Mouse (Mus musculus): ENCODE measurements around the gene Tpra1. TPM values are rescaled to one million over a fixed set of nuclear protein-coding genes. Genes with fewer than 3 reads are reported as not detected.

Tpra1 gene
- polyA plus RNA-seq, 1 experiment: 98.9 TPM

DNA sequence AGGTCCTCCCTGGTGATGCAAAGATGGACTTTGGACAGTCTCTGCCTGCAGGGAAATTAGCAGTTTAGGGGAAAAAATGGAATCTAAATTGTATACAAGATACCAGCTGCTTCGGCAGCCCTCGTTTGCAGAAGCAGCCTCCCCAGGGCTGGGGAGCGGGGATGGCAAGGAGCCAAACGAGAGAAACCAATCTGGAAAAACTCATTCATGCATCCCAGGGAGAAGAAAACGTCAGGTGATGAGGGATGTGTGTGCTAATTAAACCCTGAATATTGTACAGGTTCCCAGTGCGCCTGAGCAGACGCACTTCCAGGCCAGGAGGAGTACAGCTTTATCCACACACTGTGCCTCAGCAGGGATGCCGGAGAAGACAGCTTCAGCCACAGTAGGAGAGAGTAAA, 30.5 kb upstream of the Tpra1 start:
- TF ChIP-seq POLR2A (IDR thresholded peaks at IDR 0.05; ENCODE audit: extremely low read depth, insufficient read depth, low read length) (no peak), CTCF (IDR thresholded peaks at IDR 0.05; ENCODE audit: extremely low read depth, insufficient read depth, low read length) (no peak)
- H3K27ac ChIP-seq (ENCODE audit: insufficient read depth, low read length): no peak overlapping the region
- H3K4me1 ChIP-seq (ENCODE audit: control insufficient read depth, insufficient read depth, low read length): peaks cover 3% of the 10 kb centered on the region; the same call in 1 of the 2 replicates
- no peak overlapping the region for H3K4me3 ChIP-seq (ENCODE audit: insufficient read depth, low read length)

DNA sequence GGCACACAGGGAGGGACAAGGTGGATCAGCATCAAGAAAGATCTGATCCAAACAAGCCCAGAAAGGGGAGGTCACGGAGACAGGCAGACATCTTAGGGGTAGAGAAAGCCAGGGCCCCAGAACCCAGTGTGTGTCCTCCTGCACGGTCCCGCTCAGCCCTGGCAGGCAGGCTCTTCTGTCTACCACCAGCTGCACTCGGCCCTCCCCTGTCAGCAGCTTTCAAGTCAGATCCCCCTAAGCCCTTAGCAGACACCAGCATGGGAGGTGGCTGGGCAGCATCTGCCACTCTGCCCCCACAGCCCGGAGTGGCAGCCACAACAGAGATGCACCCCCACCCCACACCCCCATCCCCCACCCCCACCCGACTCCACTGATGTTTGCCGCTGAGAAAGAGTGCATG, 29.2 kb upstream of the Tpra1 start:
- Histone ChIP-seq H3K27ac (ENCODE audit: insufficient read depth, low read length) (no peak overlapping the region), H3K4me3 (ENCODE audit: insufficient read depth, low read length) (peak overlapping the region; percentile 15; the same call in 1 of the 2 replicates), H3K4me1 (ENCODE audit: control insufficient read depth, insufficient read depth, low read length) (peaks cover 3% of the 10 kb centered on the region; the same call in 1 of the 2 replicates)
- TF ChIP-seq CTCF (IDR thresholded peaks at IDR 0.05; ENCODE audit: extremely low read depth, insufficient read depth, low read length) (no peak), POLR2A (IDR thresholded peaks at IDR 0.05; ENCODE audit: extremely low read depth, insufficient read depth, low read length) (no peak)

- Histone ChIP-seq H3K27ac (ENCODE audit: insufficient read depth, low read length) (no peak overlapping the region; the same call in 1 of the 2 replicates), H3K4me3 (ENCODE audit: insufficient read depth, low read length) (peak overlapping the region; percentile 84), H3K4me1 (ENCODE audit: control insufficient read depth, insufficient read depth, low read length) (peaks cover 3% of the 10 kb centered on the region; the same call in 1 of the 2 replicates)
- TF ChIP-seq CTCF (IDR thresholded peaks at IDR 0.05; ENCODE audit: extremely low read depth, insufficient read depth, low read length): no peak
- TF ChIP-seq POLR2A (IDR thresholded peaks at IDR 0.05; ENCODE audit: extremely low read depth, insufficient read depth, low read length): no peak
Observed at GRCm38 (mm10) chr6:88873965-88874867, 27.8 kb upstream of the Tpra1 start.

DNA sequence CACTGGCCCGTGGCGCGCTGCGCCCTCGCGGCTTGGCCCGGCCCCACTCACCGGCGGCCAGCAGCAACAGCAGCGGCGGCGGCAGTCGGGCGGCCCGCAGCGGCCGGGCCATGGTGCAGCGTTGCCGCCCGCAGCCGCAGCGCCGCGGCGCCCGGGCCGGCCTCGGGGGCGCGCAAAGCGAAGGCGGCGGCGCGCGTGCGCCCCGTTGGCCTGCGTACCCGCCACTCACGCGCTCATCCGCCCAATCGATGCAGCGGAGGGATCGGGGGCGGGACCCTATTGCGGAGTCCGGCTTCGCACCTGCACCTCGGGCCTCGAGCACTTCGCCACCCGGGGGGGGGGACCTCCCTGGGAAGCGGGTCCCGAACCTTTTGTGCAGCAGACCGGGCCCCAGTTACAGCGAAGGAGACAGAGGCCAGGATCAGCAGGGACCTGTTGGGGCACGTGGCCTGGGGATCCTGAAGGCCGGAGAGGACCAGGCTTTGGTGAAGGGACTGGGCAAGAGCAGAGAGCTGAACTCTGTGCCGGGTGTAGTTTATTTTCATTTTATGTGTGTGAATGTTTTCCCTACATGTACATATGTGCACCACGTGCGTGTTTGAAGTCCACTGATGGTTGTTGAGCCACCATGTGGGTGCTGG, 27.1 kb upstream of the Tpra1 start, which contains the start of gene Podxl2:
Podxl2 (minus strand) TSS at position 177 of the 641 bp plus-strand sequence.
- no peak for TF ChIP-seq CTCF (IDR thresholded peaks at IDR 0.05; ENCODE audit: extremely low read depth, insufficient read depth, low read length)
- no peak for TF ChIP-seq POLR2A (IDR thresholded peaks at IDR 0.05; ENCODE audit: extremely low read depth, insufficient read depth, low read length)
- Histone ChIP-seq H3K4me3 (ENCODE audit: insufficient read depth, low read length) (peak within 1 kb of the TSS; percentile 84), H3K4me1 (ENCODE audit: control insufficient read depth, insufficient read depth, low read length) (peaks cover 3% of the 10 kb centered on the region; the same call in 1 of the 2 replicates), H3K27ac (ENCODE audit: insufficient read depth, low read length) (no peak within 1 kb of the TSS; the same call in 1 of the 2 replicates)

DNA sequence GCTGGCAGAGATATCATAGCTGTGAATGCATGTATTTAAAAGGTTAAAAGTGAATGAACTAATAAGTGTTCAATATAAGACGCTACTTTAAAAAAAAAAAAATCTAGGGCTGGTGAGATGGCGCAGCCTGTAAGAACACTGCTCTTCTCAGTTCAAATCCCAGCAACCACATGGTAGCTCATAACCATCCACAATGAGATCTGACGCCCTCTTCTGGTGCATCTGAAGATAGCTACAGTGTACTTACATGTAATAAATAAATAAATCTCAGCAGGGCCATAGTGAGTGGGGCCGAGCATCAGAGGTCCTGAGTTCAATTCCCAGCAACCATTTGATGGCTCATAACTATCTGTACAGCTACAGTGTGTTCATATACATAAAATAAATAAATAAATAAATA, 22.6 kb upstream of the Tpra1 start:
- Histone ChIP-seq H3K4me3 (ENCODE audit: insufficient read depth, low read length) (no peak overlapping the region), H3K27ac (ENCODE audit: insufficient read depth, low read length) (no peak overlapping the region), H3K4me1 (ENCODE audit: control insufficient read depth, insufficient read depth, low read length) (no peaks in the 10 kb centered on the region)
- TF ChIP-seq POLR2A (IDR thresholded peaks at IDR 0.05; ENCODE audit: extremely low read depth, insufficient read depth, low read length): no peak
- no peak for TF ChIP-seq CTCF (IDR thresholded peaks at IDR 0.05; ENCODE audit: extremely low read depth, insufficient read depth, low read length)

- Histone ChIP-seq H3K27ac (ENCODE audit: insufficient read depth, low read length) (no peak overlapping the region), H3K4me1 (ENCODE audit: control insufficient read depth, insufficient read depth, low read length) (no peaks in the 10 kb centered on the region), H3K4me3 (ENCODE audit: insufficient read depth, low read length) (no peak overlapping the region)
- TF ChIP-seq POLR2A (IDR thresholded peaks at IDR 0.05; ENCODE audit: extremely low read depth, insufficient read depth, low read length): no peak
- TF ChIP-seq CTCF (IDR thresholded peaks at IDR 0.05; ENCODE audit: extremely low read depth, insufficient read depth, low read length): no peak
Observed at GRCm38 (mm10) chr6:88881334-88881733, 20.7 kb upstream of the Tpra1 start.

DNA sequence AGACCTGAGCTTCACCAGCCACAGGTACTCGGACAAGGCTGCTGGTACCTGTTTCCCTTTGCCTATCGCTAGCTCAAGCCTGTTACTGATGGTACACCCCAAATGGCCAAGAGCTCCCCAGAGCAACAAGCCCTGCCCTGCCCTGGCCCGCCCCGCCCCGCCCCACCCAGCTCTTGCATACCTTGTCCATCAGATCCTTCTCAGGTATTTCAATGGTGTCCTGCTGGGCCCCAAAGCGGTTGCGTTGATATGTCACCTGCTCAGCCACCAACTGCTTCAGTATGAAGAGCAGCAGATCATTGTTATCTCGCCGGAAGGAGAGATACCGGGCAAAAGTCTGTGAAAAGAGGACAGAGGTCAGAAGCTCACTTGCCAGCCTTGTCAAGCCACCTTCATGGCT, 17.9 kb upstream of the Tpra1 start:
- no peak overlapping the region for H3K4me3 ChIP-seq (ENCODE audit: insufficient read depth, low read length)
- H3K27ac ChIP-seq (ENCODE audit: insufficient read depth, low read length): no peak overlapping the region
- TF ChIP-seq CTCF (IDR thresholded peaks at IDR 0.05; ENCODE audit: extremely low read depth, insufficient read depth, low read length) (no peak), POLR2A (IDR thresholded peaks at IDR 0.05; ENCODE audit: extremely low read depth, insufficient read depth, low read length) (no peak)
- H3K4me1 ChIP-seq (ENCODE audit: control insufficient read depth, insufficient read depth, low read length): no peaks in the 10 kb centered on the region

GRCm38 (mm10) chr6:88884690-88885089, 17.4 kb upstream of the Tpra1 start:
- TF ChIP-seq POLR2A (IDR thresholded peaks at IDR 0.05; ENCODE audit: extremely low read depth, insufficient read depth, low read length): no peak
- TF ChIP-seq CTCF (IDR thresholded peaks at IDR 0.05; ENCODE audit: extremely low read depth, insufficient read depth, low read length): no peak
- Histone ChIP-seq H3K4me3 (ENCODE audit: insufficient read depth, low read length) (no peak overlapping the region), H3K27ac (ENCODE audit: insufficient read depth, low read length) (no peak overlapping the region), H3K4me1 (ENCODE audit: control insufficient read depth, insufficient read depth, low read length) (no peaks in the 10 kb centered on the region)

GRCm38 (mm10) chr6:88885644-88886416, 16.2 kb upstream of the Tpra1 start:
- H3K4me1 ChIP-seq (ENCODE audit: control insufficient read depth, insufficient read depth, low read length): no peaks in the 10 kb centered on the region
- H3K27ac ChIP-seq (ENCODE audit: insufficient read depth, low read length): no peak overlapping the region
- TF ChIP-seq POLR2A (IDR thresholded peaks at IDR 0.05; ENCODE audit: extremely low read depth, insufficient read depth, low read length) (no peak), CTCF (IDR thresholded peaks at IDR 0.05; ENCODE audit: extremely low read depth, insufficient read depth, low read length) (no peak)
- H3K4me3 ChIP-seq (ENCODE audit: insufficient read depth, low read length): no peak overlapping the region
